Mouse (Mus musculus): ENCODE data around the gene Sult1a1. TPM values are rescaled to one million over a fixed set of nuclear protein-coding genes. Genes with fewer than 3 reads are reported as not detected.

The Sult1a1 gene
- polyA plus RNA-seq, 1 experiment from 2014 or later, result 3.5 TPM

DNA sequence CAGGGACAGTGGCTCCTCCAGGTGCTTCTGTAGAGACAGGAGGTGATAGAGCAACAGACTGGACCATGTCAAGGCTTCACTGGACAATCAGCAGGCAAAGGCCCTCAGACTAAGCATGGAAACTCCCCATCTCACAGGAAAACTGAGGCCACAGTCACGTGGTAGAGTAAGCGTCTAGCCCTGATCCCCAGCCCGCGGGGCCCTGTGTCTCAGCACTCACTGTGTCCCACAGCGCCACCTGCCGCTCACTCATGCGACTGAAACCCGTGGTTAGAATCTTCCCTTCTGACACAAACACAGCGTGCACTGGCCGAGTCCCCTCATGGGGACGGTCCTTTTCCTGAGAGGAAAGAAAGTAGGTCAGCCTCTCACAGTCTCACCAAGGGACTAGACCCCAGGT is 24.8 kb upstream of the Sult1a1 start:
- ATAC-seq (replicated peaks; ENCODE audit: low FRiP score, low TSS enrichment, low read depth) (0 out of 2 replicates have a peak, but pooled peaks have one; percentile 17), DNase-seq (ENCODE audit: low spot score) (peak; percentile 94)
- Histone ChIP-seq H3K4me3 (ENCODE audit: low read depth, low read length) (no peak overlapping the region), H3K27ac (ENCODE audit: low read depth) (no peak overlapping the region), H3K9ac (ENCODE audit: low read length) (no peak overlapping the region), H3K4me2 (ENCODE audit: low read length) (peak overlapping the region; percentile 3; the same call in 1 of the 2 replicates), H3K9me3 (ENCODE audit: control insufficient read depth, low read length) (no peaks in the 10 kb centered on the region), H3K27me3 (replicated peaks; ENCODE audit: control insufficient read depth, insufficient read depth, low read length) (peaks cover 28% of the 10 kb centered on the region), H3K36me3 (ENCODE audit: control insufficient read depth, insufficient read depth, low read length) (peaks cover 6% of the 10 kb centered on the region; the same call in 1 of the 2 replicates), H3K4me1 (replicated peaks; ENCODE audit: control insufficient read depth, insufficient read depth, low read length) (peaks cover 11% of the 10 kb centered on the region)
- WGBS, result 1% methylated on average over 11 of the region's 11 CpGs

- WGBS, result 83% methylated on average over 25 of the region's 25 CpGs
- Histone ChIP-seq H3K9me3 (ENCODE audit: control insufficient read depth, low read length) (no peaks in the 10 kb centered on the region), H3K9ac (ENCODE audit: low read length) (no peak overlapping the region), H3K4me2 (ENCODE audit: low read length) (no peak overlapping the region), H3K27me3 (replicated peaks; ENCODE audit: control insufficient read depth, insufficient read depth, low read length) (peaks cover 21% of the 10 kb centered on the region), H3K36me3 (ENCODE audit: control insufficient read depth, insufficient read depth, low read length) (peaks cover 6% of the 10 kb centered on the region; the same call in 1 of the 2 replicates), H3K4me1 (replicated peaks; ENCODE audit: control insufficient read depth, insufficient read depth, low read length) (peaks cover 11% of the 10 kb centered on the region), H3K4me3 (ENCODE audit: low read depth, low read length) (no peak overlapping the region), H3K27ac (ENCODE audit: low read depth) (no peak overlapping the region)
- DNase-seq (ENCODE audit: low spot score) (no peak), ATAC-seq (replicated peaks; ENCODE audit: low FRiP score, low TSS enrichment, low read depth) (no peak)
Observed at GRCm38 (mm10) chr7:126700063-126701015, 24.1 kb upstream of the Sult1a1 start.

- no peak overlapping the region for H3K4me2 ChIP-seq (ENCODE audit: low read length)
- no peaks in the 10 kb centered on the region for H3K9me3 ChIP-seq (ENCODE audit: control insufficient read depth, low read length)
- no peak overlapping the region for H3K27ac ChIP-seq (ENCODE audit: low read depth)
- ATAC-seq (replicated peaks; ENCODE audit: low FRiP score, low TSS enrichment, low read depth) (no peak), DNase-seq (ENCODE audit: low spot score) (no peak)
- no peak overlapping the region for H3K4me3 ChIP-seq (ENCODE audit: low read depth, low read length)
- H3K9ac ChIP-seq (ENCODE audit: low read length), result no peak overlapping the region
- 91% methylated on average over 8 of the region's 8 CpGs for WGBS
- H3K36me3 ChIP-seq (ENCODE audit: control insufficient read depth, insufficient read depth, low read length), result peaks cover 6% of the 10 kb centered on the region; the same call in 1 of the 2 replicates
- H3K4me1 ChIP-seq (replicated peaks; ENCODE audit: control insufficient read depth, insufficient read depth, low read length), result peaks cover 8% of the 10 kb centered on the region
- H3K27me3 ChIP-seq (replicated peaks; ENCODE audit: control insufficient read depth, insufficient read depth, low read length), result peaks cover 2% of the 10 kb centered on the region; the same call in 1 of the 2 replicates
Observed at GRCm38 (mm10) chr7:126697838-126698237, 21.6 kb upstream of the Sult1a1 start.

- peaks cover 15% of the 10 kb centered on the region for H3K36me3 ChIP-seq (ENCODE audit: control insufficient read depth, insufficient read depth, low read length)
- peaks cover 8% of the 10 kb centered on the region for H3K4me1 ChIP-seq (replicated peaks; ENCODE audit: control insufficient read depth, insufficient read depth, low read length)
- no peaks in the 10 kb centered on the region for H3K9me3 ChIP-seq (ENCODE audit: control insufficient read depth, low read length)
- H3K27ac ChIP-seq (ENCODE audit: low read depth), result no peak overlapping the region
- H3K4me2 ChIP-seq (ENCODE audit: low read length), result peak overlapping the region; percentile 85
- peak overlapping the region; percentile 47; the same call in 1 of the 2 replicates for H3K9ac ChIP-seq (ENCODE audit: low read length)
- H3K27me3 ChIP-seq (replicated peaks; ENCODE audit: control insufficient read depth, insufficient read depth, low read length), result no peaks in the 10 kb centered on the region; the same call in 1 of the 2 replicates
- WGBS, result 86% methylated on average over 3 of the region's 3 CpGs
- ATAC-seq (replicated peaks; ENCODE audit: low FRiP score, low TSS enrichment, low read depth) (no peak), DNase-seq (ENCODE audit: low spot score) (no peak)
- peak overlapping the region; percentile 63 for H3K4me3 ChIP-seq (ENCODE audit: low read depth, low read length)
Observed at GRCm38 (mm10) chr7:126696886-126697285, 20.7 kb upstream of the Sult1a1 start.

DNA sequence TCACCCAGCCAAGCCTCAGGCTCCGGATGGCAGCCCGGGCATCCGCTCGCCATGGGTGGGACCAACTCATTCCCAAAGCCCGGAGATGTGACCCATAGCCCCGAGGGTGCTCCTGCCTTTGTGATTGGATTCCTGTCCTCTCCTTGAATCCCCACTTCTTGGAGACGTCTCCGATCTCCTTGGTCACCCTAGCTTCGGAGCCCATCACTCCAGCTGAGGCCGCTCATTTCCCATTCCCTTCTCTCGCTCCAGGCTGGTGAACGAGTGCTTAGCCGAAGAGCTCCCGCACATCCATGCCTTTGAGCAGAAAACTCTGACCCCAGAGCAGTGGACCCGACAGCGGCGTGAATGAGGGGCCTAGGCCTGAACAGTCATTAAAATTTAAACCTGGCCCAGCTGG is 20.1 kb upstream of the Sult1a1 start:
- Histone ChIP-seq H3K4me3 (ENCODE audit: low read depth, low read length) (peak overlapping the region; percentile 63), H3K9me3 (ENCODE audit: control insufficient read depth, low read length) (no peaks in the 10 kb centered on the region), H3K36me3 (ENCODE audit: control insufficient read depth, insufficient read depth, low read length) (peaks cover 20% of the 10 kb centered on the region), H3K27ac (ENCODE audit: low read depth) (no peak overlapping the region), H3K9ac (ENCODE audit: low read length) (peak overlapping the region; percentile 47), H3K4me2 (ENCODE audit: low read length) (peak overlapping the region; percentile 85), H3K4me1 (replicated peaks; ENCODE audit: control insufficient read depth, insufficient read depth, low read length) (peaks cover 8% of the 10 kb centered on the region), H3K27me3 (replicated peaks; ENCODE audit: control insufficient read depth, insufficient read depth, low read length) (no peaks in the 10 kb centered on the region)
- ATAC-seq (replicated peaks; ENCODE audit: low FRiP score, low TSS enrichment, low read depth) (peak; percentile 7), DNase-seq (ENCODE audit: low spot score) (no peak)
- 4% methylated on average over 17 of the region's 17 CpGs for WGBS

DNA sequence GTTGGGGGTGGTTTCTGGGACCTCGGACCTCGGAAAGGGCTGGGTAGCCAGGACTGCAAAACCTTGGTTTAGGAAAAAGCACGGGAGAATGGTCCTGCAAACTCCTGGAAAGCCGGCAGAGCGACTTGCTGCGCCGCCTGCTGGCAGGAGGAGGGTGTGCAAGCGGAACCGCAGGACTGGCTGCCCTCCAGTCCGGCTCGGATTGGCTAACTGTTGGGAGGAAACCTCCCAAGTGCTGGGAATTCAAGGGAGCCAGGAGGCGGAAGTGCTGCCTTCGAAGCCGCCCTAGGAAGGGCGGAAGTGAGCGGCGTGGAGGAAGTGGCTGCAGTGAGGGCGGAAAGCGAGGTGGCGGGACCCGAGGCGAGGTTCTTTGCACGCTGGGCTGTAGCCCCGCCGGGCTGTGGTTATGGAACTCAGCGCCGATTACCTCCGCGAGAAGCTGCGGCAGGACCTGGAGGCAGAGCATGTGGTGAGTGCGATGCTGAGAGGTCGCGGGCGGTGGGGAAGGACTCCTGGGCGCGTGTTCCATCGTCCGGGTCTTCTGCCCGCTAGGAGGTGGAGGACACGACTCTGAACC is 19.5 kb upstream of the Sult1a1 start, which contains the start of gene Slx1b:
Slx1b (minus strand) TSS at position 154 of the 577 bp plus-strand sequence.
- ATAC-seq (replicated peaks; ENCODE audit: low FRiP score, low TSS enrichment, low read depth) (peak; percentile 91), DNase-seq (ENCODE audit: low spot score) (peak; percentile 96)
- peak within 1 kb of the TSS; percentile 85 for H3K4me2 ChIP-seq (ENCODE audit: low read length)
- H3K4me1 ChIP-seq (replicated peaks; ENCODE audit: control insufficient read depth, insufficient read depth, low read length), result peaks cover 8% of the 10 kb centered on the region
- H3K4me3 ChIP-seq (ENCODE audit: low read depth, low read length), result peak within 1 kb of the TSS; percentile 63
- H3K27me3 ChIP-seq (replicated peaks; ENCODE audit: control insufficient read depth, insufficient read depth, low read length), result no peaks in the 10 kb centered on the region
- H3K9ac ChIP-seq (ENCODE audit: low read length), result peak within 1 kb of the TSS; percentile 79
- peak within 1 kb of the TSS; percentile 86 for H3K27ac ChIP-seq (ENCODE audit: low read depth)
- no peaks in the 10 kb centered on the region for H3K9me3 ChIP-seq (ENCODE audit: control insufficient read depth, low read length)
- WGBS, result 0% methylated on average over 39 of the region's 40 CpGs
- H3K36me3 ChIP-seq (ENCODE audit: control insufficient read depth, insufficient read depth, low read length), result peaks cover 26% of the 10 kb centered on the region

DNA sequence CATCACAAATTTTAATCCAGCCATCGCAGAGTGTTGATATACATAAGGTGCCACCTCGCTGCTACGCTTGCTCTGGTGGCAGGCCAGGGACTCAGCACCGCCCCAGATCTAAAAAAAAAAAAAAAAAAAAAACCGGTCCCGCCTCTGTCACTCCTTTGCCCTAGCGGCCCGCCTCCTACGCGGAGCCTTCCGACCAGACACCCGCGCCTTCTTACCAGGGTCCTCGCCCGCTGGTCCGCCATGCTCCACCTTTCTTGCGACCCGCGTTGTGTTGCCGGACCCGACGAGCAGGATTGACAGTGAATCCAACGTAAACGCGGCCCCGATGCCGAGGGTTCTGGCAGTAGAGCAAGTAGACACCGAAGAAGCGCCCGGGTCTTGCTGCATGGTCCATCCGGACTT is 19.0 kb upstream of the Sult1a1 start, which contains the start of gene Bola2:
Bola2 (plus strand) TSS at position 192 of the 402 bp plus-strand sequence.
- H3K36me3 ChIP-seq (ENCODE audit: control insufficient read depth, insufficient read depth, low read length), result peaks cover 27% of the 10 kb centered on the region
- no peaks in the 10 kb centered on the region for H3K27me3 ChIP-seq (replicated peaks; ENCODE audit: control insufficient read depth, insufficient read depth, low read length)
- H3K4me3 ChIP-seq (ENCODE audit: low read depth, low read length), result peak within 1 kb of the TSS; percentile 63
- peak within 1 kb of the TSS; percentile 79 for H3K9ac ChIP-seq (ENCODE audit: low read length)
- peaks cover 8% of the 10 kb centered on the region for H3K4me1 ChIP-seq (replicated peaks; ENCODE audit: control insufficient read depth, insufficient read depth, low read length)
- peak within 1 kb of the TSS; percentile 85 for H3K4me2 ChIP-seq (ENCODE audit: low read length)
- DNase-seq (ENCODE audit: low spot score) (no peak), ATAC-seq (replicated peaks; ENCODE audit: low FRiP score, low TSS enrichment, low read depth) (peak; percentile 47)
- H3K9me3 ChIP-seq (ENCODE audit: control insufficient read depth, low read length), result no peaks in the 10 kb centered on the region
- under 1% methylated on average over 31 of the region's 31 CpGs for WGBS
- peak within 1 kb of the TSS; percentile 86 for H3K27ac ChIP-seq (ENCODE audit: low read depth)

DNA sequence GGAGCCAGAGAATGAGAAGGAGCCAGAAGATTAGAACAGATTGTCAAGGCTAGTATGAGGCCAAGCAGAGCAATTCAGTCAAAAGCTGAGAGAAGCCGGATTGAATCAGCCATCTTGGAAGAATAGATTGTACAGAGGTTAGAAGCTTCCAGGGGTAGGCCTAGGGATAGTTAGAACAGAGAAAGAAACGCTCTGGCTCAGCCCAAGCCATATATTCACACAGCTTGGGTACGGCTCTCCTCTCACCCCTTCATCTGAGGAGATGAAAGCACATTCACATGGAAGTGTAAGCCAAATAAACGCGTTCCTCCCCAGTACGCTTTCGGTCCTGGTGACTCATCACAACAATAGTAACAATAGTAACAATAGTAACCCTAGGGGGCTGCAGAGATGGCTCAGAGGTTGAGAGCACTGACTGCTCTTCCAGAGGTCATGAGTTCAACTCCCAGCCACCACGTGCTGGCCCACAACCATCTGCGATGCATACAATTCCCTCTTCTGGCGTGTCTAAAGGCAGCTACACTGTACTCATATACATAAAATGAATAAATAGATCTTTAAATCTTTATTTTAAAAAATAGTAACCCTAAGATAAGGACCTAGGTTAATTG is 18.3 kb upstream of the Sult1a1 start:
- Histone ChIP-seq H3K27ac (ENCODE audit: low read depth) (no peak overlapping the region), H3K36me3 (ENCODE audit: control insufficient read depth, insufficient read depth, low read length) (peaks cover 27% of the 10 kb centered on the region), H3K4me3 (ENCODE audit: low read depth, low read length) (peak overlapping the region; percentile 63), H3K4me2 (ENCODE audit: low read length) (peak overlapping the region; percentile 63), H3K27me3 (replicated peaks; ENCODE audit: control insufficient read depth, insufficient read depth, low read length) (no peaks in the 10 kb centered on the region), H3K9me3 (ENCODE audit: control insufficient read depth, low read length) (no peaks in the 10 kb centered on the region), H3K4me1 (replicated peaks; ENCODE audit: control insufficient read depth, insufficient read depth, low read length) (peaks cover 8% of the 10 kb centered on the region), H3K9ac (ENCODE audit: low read length) (peak overlapping the region; percentile 79; the same call in 1 of the 2 replicates)
- no peak for ATAC-seq (replicated peaks; ENCODE audit: low FRiP score, low TSS enrichment, low read depth)
- no peak for DNase-seq (ENCODE audit: low spot score)
- WGBS, result 46% methylated on average over 10 of the region's 10 CpGs

Measured in intestine, embryonic 14.5 days (tissue).